In genomic region chr5:146571830-146572734, GRCm38 (mm10) we compare ENCODE assay signal across 19 mouse cellular contexts. TPM values are rescaled to one million over a fixed set of nuclear protein-coding genes. Genes with fewer than 3 reads are reported as not detected.
DNase-seq lines count a peak whose midpoint lies in the region; ATAC-seq and TF ChIP-seq lines count a peak whose summit lies in the region.
"Not testable (repeated sequence)": the region's sequence is repeated elsewhere in the genome, so short reads cannot be mapped to it uniquely, and the experiment has no call there.
"Had no signal": no experiment of that assay in that cellular context is flagged by ENCODE, and none has a peak within 500 bp of the region (broad histone marks: within the 10 kb centered on the region; RNA-seq: fewer than 3 reads in every experiment).

No protein-coding gene starts in this region.

- not testable (repeated sequence) for H3K27me3 ChIP-seq in forebrain, embryonic 13.5 days; kidney, adult 2 months (replicated peaks; ENCODE audit: control insufficient read depth, insufficient read depth, low read length)

- not testable (repeated sequence) for H3K27ac ChIP-seq in forebrain, embryonic 13.5 days; kidney, adult 2 months (ENCODE audit: insufficient read depth, low read depth, low read length)

- 55% methylated on average over 6 of the region's 6 CpGs for WGBS in forebrain, embryonic 13.5 days
- WGBS in kidney, adult 2 months = 39% methylated on average over 6 of the region's 6 CpGs

- not testable (repeated sequence) for H3K9ac ChIP-seq in forebrain, embryonic 13.5 days

- H3K9me3 ChIP-seq in forebrain, embryonic 13.5 days (replicated peaks) = not testable (repeated sequence)

- not testable (repeated sequence) for H3K36me3 ChIP-seq in forebrain, embryonic 13.5 days (ENCODE audit: poor library complexity, severe bottlenecking); kidney, adult 2 months (ENCODE audit: control insufficient read depth, insufficient read depth, low read length)

- peak; percentile 95 for ATAC-seq in forebrain, embryonic 13.5 days

- not testable (repeated sequence) for H3K4me3 ChIP-seq in forebrain, embryonic 13.5 days; kidney, adult 2 months (ENCODE audit: insufficient read depth, low read depth, low read length)

- H3K4me1 ChIP-seq in forebrain, embryonic 13.5 days; kidney, adult 2 months (ENCODE audit: control insufficient read depth, insufficient read depth, low read length): not testable (repeated sequence)

- TF ChIP-seq CTCF in kidney, adult 2 months (conservative IDR thresholded peaks at IDR 0.05; ENCODE audit: insufficient read depth, insufficient read length, low read depth, low read length) = not testable (repeated sequence)

- intact Hi-C loops in heart, postnatal 36 days (cut with DNase I) = not testable (repeated sequence)
- intact Hi-C loops in left cerebral cortex, postnatal 4 days (cut with DNase I) = loop anchor here (10.0 kb wide), 1 partner anchor 103 kb away; no protein-coding TSS in a partner anchor

- not testable (repeated sequence) for TF ChIP-seq POLR2A in kidney, adult 2 months (IDR thresholded peaks at IDR 0.05; ENCODE audit: low read depth, low read length)

- H3K4me2 ChIP-seq in forebrain, embryonic 13.5 days = not testable (repeated sequence)

- DNase-seq in brain, adult 2 months (ENCODE audit: low read depth, low spot score) = peak; percentile 74
- DNase-seq in heart, adult 18-20 months = peak; percentile 57 to 70
- DNase-seq in heart, postnatal 36 days = peak; percentile 30 to 36
- peak; percentile 29 for DNase-seq in kidney, adult 2 months
- peak; percentile 70 to 81 for DNase-seq in layer of hippocampus, postnatal 10 days (ENCODE audit: low spot score in 2 of 2)
- DNase-seq in left cerebral cortex, postnatal 4 days = peak; percentile 39
- DNase-seq in right cerebral cortex, adult 2 months (ENCODE audit: low spot score in 2 of 2) = peak; percentile 66 to 67

RNA-seq across cellular contexts. Expression of gene Gpr12, which starts 13.0 kb away (rescaled TPM):
- 6.0 and 6.7 TPM in 2 replicates for polyA plus RNA-seq in forebrain, embryonic 13.5 days (2015; fragmentation: Nextera tagmentation; extraction: Ambion mirVana)
- total RNA-seq in heart, adult 18-20 months (2021) = under 1 TPM in 1 of 2 experiments, not detected in 1; 0.30 TPM
- not detected for total RNA-seq in heart, postnatal 36 days (2021)
- polyA plus RNA-seq in kidney, adult 2 months (2012; rRNA removed) = 1.5 and 1.7 TPM in 2 replicates
- 10 to 100 TPM; 46.1 to 46.9 TPM for total RNA-seq in layer of hippocampus, postnatal 10 days (2021)
- 10 to 100 TPM; 53.2 to 57.0 TPM for total RNA-seq in left cerebral cortex, postnatal 4 days (2021)
- total RNA-seq: CH12.LX; gastrocnemius, adult 18-20 months; granulocyte monocyte progenitor cell, adult 5-6 weeks; megakaryocyte-erythroid progenitor cell, adult 5-6 weeks had no signal
- polyA plus RNA-seq: large intestine, adult 2 months; myocyte had no signal

RNA-seq across cellular contexts. Expression of gene Gm3415, which starts 16.1 kb away (rescaled TPM):
- not detected in 2 replicates for polyA plus RNA-seq in forebrain, embryonic 13.5 days (2015; fragmentation: Nextera tagmentation; extraction: Ambion mirVana)
- not detected for total RNA-seq in heart, adult 18-20 months (2021)
- not detected for total RNA-seq in heart, postnatal 36 days (2021)
- not detected in 2 replicates for polyA plus RNA-seq in kidney, adult 2 months (2012; rRNA removed)
- not detected for total RNA-seq in layer of hippocampus, postnatal 10 days (2021)
- not detected for total RNA-seq in left cerebral cortex, postnatal 4 days (2021)
- total RNA-seq: adrenal gland, postnatal 14 days; CH12.LX; gastrocnemius, adult 18-20 months; granulocyte monocyte progenitor cell, adult 5-6 weeks; megakaryocyte-erythroid progenitor cell, adult 5-6 weeks had no signal
- polyA plus RNA-seq: embryonic facial prominence, embryonic 12.5 days; hindbrain, embryonic 11.5 days; large intestine, adult 2 months; limb, embryonic 14.5 days; liver, embryonic 16.5 days; myocyte had no signal

RNA-seq across cellular contexts. Expression of gene Gm3409, which starts 34.6 kb away (rescaled TPM):
- not detected in 2 replicates for polyA plus RNA-seq in forebrain, embryonic 13.5 days (2015; fragmentation: Nextera tagmentation; extraction: Ambion mirVana)
- not detected for total RNA-seq in heart, adult 18-20 months (2021)
- total RNA-seq in heart, postnatal 36 days (2021) = not detected
- not detected in 2 replicates for polyA plus RNA-seq in kidney, adult 2 months (2012; rRNA removed)
- total RNA-seq in layer of hippocampus, postnatal 10 days (2021) = not detected
- total RNA-seq in left cerebral cortex, postnatal 4 days (2021) = not detected
- total RNA-seq: adrenal gland, postnatal 14 days; CH12.LX; gastrocnemius, adult 18-20 months; granulocyte monocyte progenitor cell, adult 5-6 weeks; megakaryocyte-erythroid progenitor cell, adult 5-6 weeks had no signal
- polyA plus RNA-seq: embryonic facial prominence, embryonic 12.5 days; hindbrain, embryonic 11.5 days; large intestine, adult 2 months; limb, embryonic 14.5 days; liver, embryonic 16.5 days; myocyte had no signal

RNA-seq across cellular contexts. Expression of gene Gm3404, which starts 46.5 kb away (rescaled TPM):
- polyA plus RNA-seq in forebrain, embryonic 13.5 days (2015; fragmentation: Nextera tagmentation; extraction: Ambion mirVana) = not detected in 2 replicates
- total RNA-seq in heart, adult 18-20 months (2021) = not detected
- not detected for total RNA-seq in heart, postnatal 36 days (2021)
- 0.08 TPM in 1 of 2 replicates, not detected in the other for polyA plus RNA-seq in kidney, adult 2 months (2012; rRNA removed)
- total RNA-seq in layer of hippocampus, postnatal 10 days (2021) = not detected
- total RNA-seq in left cerebral cortex, postnatal 4 days (2021) = not detected
- total RNA-seq: adrenal gland, postnatal 14 days; CH12.LX; gastrocnemius, adult 18-20 months; granulocyte monocyte progenitor cell, adult 5-6 weeks; megakaryocyte-erythroid progenitor cell, adult 5-6 weeks had no signal
- polyA plus RNA-seq: embryonic facial prominence, embryonic 12.5 days; hindbrain, embryonic 11.5 days; large intestine, adult 2 months; limb, embryonic 14.5 days; liver, embryonic 16.5 days; myocyte had no signal

RNA-seq across cellular contexts. Expression of gene Gm3402, which starts 58.2 kb away (rescaled TPM):
- polyA plus RNA-seq in forebrain, embryonic 13.5 days (2015; fragmentation: Nextera tagmentation; extraction: Ambion mirVana) = not detected in 2 replicates
- total RNA-seq in heart, adult 18-20 months (2021) = not detected
- total RNA-seq in heart, postnatal 36 days (2021) = not detected
- not detected in 2 replicates for polyA plus RNA-seq in kidney, adult 2 months (2012; rRNA removed)
- not detected for total RNA-seq in layer of hippocampus, postnatal 10 days (2021)
- not detected for total RNA-seq in left cerebral cortex, postnatal 4 days (2021)
- total RNA-seq: adrenal gland, postnatal 14 days; CH12.LX; gastrocnemius, adult 18-20 months; granulocyte monocyte progenitor cell, adult 5-6 weeks; megakaryocyte-erythroid progenitor cell, adult 5-6 weeks had no signal
- polyA plus RNA-seq: embryonic facial prominence, embryonic 12.5 days; hindbrain, embryonic 11.5 days; large intestine, adult 2 months; limb, embryonic 14.5 days; liver, embryonic 16.5 days; myocyte had no signal

Comparison
In these comparisons a context has a peak if more than half of its experiments do, and no peak if none do; other contexts are left out.
1. RNA of gene Gpr12, which starts 13.0 kb away (total RNA-seq): 53.2 to 57.0 TPM in left cerebral cortex, postnatal 4 days and 46.1 to 46.9 TPM in layer of hippocampus, postnatal 10 days; 0.30 TPM in heart, adult 18-20 months and not detected in heart, postnatal 36 days; every median in the first group is over 10 times any median in the second.
2. Peak in every context shown above with its lines, with median percentiles within 50 percentile points of each other: DNase-seq.